Mouse (Mus musculus) naive thymus-derived CD4-positive, alpha-beta T cell, adult 2 months (primary cell): ENCODE measurements around the gene Pigt.
A peak's percentile ranks its signal among the peaks of the same experiment; 100 is the strongest.

Experiments
- DNase-seq: peaks from one replicate; pipeline ENCODE4 v3.0.0-alpha.2; 2011; ENCODE audit warnings: low read depth

Pigt gene

GRCm38 (mm10) chr2:164496847-164497690 is at the start of gene Pigt:
Pigt (plus strand) TSS chr2:164497520.
- peak; percentile 83 for DNase-seq

DNA sequence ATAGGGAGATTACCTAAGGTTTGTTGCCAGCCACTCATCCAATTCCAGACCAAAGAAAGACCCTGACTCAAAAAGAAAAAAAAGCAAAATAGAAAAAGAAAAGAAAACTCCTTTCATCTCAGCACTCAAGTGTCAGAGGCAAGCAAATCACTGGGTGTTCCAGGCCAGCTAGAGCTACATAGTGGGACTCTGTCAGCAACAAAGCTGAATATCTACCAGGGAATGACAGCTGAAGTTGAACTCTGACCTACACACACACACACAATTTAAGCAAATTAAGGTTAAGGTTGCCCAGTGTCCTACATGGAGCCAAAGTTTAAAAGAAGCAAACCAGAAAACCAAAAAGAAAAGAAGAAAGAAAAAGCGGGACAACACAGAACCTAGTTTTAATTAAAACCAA is 49.2 kb upstream of the Pigt start:
- DNase-seq: no peak

DNA sequence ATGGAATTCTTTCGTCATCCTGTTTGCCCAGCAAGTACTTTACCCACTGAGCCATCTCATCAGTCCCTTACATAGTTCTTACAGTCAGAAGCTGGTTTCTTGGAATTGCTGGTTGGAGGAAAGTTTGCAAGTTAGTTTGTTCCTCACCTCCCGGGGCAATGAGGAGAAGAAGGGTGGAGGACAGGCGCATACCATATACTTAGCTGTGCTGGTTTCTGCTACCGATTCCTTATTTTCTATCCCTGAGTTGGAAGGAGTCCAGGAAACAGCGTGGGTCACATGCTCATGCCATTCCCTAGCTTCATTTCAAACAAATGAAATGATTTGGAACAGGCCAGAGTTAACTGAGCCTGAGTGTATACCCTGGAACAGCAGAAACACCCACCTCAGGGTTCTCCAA is 48.4 kb upstream of the Pigt start:
- no peak for DNase-seq

- DNase-seq: no peak
These were observed 47.8 kb upstream of the Pigt start for GRCm38 (mm10) chr2:164449341-164450042.

DNA sequence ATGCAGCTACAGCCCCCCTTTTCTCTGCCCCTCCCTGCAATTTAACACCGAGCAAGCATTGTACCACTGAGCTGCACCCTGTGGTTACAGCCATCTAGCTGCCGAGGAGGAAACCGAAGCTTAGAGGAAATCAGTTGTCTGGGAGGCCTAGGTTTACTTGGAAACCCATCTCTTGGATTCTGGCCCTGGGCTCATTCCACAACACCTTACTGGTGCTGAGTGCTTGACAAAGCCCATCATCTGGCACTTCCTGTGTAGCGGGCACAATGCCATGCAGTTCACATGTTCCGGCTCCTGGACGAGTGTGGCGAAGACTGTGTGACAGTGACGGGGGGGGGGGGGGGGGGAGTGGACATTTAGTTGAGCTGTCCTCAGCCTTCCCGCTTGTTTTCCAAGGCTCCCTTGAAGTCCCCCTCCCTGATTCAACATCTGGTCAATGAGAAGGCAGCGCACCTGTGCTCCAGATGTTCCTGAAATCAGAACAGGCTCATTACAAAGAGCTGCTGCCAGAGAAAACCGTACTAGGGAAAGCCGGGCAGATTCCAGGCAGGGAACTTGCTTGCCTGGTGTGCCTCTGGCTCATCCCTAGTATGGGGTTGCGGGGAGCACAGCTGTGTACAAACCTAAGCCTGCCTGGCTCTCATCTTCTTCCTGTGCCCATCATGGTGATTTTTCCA is 45.2 kb upstream of the Pigt start:
- no peak for DNase-seq

- no peak for DNase-seq
These were observed 44.1 kb upstream of the Pigt start for GRCm38 (mm10) chr2:164453047-164453757.

DNA sequence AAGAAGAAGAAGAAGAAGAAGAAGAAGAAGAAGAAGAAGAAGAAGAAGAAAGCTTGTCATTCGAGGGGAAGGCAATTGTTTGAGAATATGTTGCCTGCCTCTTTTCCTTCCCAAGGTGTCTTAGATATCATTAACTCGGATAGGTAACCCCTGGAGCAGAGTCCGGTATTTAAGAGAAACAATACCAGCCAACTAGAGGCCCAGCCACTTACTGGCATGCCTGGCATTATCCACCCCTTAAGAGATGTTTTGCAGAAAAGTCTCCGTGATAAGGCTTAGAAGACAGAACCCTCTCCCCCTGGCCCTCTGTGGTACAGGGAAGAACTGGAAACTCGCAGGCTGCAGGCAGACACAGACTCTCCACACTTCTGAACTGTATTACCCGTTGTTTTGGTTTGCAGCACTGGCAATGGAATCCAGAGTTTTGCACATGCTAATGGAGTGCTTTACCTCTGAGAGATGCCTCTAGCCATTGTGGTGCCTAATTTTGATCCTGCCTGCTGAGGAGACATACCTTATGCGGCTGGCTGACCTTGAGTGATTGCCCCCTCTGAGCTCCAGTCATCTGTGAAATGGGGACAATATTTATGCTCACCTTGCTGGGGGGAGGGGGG is 43.3 kb upstream of the Pigt start:
- DNase-seq: no peak

DNA sequence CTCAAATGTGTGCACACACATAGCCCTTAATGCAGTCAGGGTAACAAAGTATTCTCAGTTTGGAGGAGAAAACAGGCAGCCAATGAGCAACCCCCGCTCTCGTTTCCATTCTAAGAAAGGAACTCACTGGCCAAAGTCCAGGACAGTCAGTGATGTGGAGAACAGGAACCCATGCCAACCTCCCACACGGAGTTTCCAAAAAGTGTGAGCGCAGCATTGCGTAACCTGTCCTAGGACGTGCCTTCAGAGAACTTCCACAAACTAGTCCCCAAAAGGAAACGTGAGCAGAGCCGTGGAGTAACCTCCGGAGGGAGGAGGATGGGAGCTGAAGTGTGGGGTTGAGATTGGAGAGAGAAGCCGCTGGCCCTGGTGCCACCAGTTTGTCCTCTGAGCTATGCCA is 42.5 kb upstream of the Pigt start:
- DNase-seq: no peak

DNA sequence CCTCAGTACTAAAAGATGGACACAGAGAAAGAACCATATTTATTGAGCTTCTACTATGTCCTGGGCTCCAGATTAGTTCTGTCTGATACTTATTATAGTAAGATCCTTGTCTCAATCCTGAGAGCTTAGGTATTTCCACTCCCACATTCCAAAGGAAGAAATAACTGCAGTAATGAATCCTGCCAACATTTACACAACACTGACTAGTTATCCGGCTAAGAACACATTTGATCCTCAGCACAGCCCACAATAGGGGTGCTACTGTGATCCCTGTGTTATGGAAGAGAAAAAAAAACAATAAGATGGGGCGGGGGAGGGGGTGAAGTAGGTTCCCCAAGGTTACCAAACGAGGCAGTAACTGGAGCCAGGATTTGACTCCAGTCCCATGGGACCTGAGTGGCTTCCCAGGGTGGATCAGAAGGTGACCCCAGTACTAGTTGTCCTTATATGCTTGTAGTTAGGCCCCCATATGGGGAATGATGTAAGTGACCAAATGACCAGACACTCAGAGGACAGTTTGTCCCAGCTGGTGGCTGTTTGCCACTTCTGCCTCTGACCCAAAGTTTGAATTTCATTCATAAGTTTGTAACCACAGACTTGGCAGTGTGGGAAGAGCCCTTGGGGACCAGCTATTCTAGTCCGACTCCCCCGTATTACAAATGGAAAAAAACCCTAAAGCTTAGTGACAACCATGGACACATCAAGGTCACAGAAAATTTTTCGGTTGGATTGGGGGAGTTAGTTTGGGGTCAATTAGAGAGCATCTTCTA is 41.7 kb upstream of the Pigt start:
- no peak for DNase-seq

DNA sequence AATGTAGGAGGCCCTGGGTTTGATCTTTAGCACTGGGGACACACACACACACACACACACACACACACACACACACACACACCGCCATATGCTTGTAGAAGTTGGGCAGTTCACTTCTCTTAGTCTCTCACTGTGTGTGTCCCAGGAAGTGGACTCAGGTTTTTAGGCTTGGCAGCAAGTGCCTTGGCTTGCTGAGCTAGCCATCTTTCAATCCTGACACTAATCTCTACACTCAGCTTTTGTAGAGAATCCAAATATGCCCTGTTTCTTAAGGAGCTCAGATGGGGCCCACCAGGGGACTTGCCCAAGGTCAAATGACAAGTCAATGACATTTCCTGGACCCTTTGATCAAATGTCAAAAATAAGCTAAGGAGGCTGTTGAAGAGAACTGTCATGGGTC is 40.9 kb upstream of the Pigt start:
- no peak for DNase-seq

DNA sequence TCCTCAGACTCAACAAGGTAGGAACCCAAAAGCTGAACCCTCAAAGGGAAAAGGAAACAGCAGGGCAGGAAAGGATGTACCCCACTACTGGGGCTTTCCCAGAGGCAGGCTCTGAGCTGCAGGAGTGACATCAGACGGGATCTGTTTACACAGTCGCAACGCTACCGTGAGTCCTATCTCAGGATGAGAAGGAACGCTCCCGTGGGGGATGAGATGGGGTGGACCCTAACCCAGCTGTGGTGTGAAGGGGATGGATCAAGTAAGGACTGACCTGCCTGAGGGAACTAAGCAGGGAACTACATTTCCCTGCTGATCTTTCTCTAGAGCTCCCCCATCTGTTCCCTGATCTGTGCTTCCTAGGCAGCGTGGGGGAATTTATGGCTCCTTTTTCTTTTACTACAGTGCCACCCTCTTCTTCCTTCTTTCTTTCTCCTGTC is 40.4 kb upstream of the Pigt start, which contains the start of gene Sys1:
TSS of gene Sys1 (plus strand) at position 101 of the 437 bp plus-strand sequence.
- DNase-seq: peak; percentile 36

DNA sequence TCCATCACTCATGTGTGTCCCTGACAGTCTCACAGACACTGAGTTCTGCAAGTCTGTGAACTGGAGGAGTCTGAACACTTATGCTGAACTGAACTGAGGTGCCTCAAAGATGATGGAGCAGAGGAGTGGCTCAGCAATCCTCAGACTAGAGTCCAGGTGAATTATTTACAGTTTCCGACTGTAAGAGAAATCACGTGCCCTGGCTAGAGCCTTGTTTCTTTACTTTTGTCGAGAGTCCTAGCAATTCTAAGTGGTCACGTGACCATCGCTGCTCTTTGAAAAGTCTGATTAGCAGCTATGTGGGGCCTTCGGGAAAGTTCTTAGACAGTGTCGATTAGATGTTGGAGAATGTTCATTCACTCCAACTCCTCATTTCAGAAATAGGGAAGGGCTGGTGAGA is 39.4 kb upstream of the Pigt start:
- DNase-seq: no peak

DNA sequence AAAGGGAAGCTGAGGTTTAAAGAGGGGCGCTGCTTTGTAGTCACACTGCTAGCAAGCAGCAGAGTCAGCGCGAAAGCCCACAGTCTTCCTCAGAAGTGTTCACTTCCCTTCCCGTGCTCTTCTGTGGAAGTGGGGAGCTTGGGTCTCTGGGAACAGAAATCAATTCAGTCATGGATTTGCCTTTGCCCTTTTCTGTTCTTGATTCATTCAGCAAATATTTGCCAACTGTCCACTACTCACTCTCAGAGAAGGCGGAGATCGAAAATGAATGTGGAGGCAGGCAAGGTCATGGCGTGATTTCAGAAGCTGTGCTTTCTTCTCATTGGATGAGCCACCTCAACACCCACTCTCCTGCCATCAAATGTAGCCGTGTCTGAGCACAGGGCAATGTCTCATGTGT is 38.8 kb upstream of the Pigt start:
- no peak for DNase-seq

- DNase-seq: peak; percentile 97
These were observed 36.4 kb upstream of the Pigt start, which contains the start of gene Gm20458 for GRCm38 (mm10) chr2:164460745-164461551. Gm20458 (plus strand) TSS chr2:164460967.

- no peak for DNase-seq
These were observed 32.2 kb upstream of the Pigt start for GRCm38 (mm10) chr2:164465161-164465560.

DNA sequence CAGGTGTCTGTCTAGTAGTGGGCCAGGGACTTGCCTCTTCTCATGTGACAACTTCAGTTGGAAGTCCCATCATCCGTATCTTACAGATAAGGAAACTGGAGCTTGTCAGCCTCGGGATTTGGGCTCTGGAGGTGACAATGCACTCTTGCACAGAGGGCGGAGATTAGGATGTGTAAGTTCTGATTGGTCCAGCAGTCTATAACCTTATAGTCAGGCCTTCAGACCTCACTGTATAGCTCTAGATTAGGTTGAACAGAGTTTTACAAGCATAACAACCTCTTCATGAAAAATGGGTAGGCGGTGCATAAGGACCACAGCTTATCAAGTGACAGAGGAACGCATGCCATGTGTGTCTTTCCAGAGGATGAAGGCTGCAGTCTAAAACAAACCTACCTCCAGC is 30.5 kb upstream of the Pigt start:
- DNase-seq: no peak

DNA sequence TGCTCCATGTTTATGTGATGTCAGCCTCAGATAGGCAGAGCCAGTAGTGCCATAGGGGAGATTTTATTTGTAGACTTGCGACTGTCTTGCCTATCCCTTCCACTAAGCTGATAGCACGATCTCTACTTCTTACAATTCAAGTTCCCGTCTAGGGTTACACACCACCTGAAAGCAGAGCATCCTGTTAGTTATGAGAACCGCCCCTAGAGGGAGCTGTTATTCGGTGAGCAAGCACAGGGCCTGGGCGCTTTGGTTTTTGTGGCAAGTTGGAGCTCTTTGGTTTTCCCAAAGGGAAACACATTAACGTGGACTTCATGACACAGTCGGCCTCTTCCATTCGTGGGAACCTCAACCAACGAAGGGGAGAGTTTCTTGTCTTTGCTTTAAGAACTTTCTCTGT is 27.1 kb upstream of the Pigt start:
- DNase-seq: peak; percentile 77

DNA sequence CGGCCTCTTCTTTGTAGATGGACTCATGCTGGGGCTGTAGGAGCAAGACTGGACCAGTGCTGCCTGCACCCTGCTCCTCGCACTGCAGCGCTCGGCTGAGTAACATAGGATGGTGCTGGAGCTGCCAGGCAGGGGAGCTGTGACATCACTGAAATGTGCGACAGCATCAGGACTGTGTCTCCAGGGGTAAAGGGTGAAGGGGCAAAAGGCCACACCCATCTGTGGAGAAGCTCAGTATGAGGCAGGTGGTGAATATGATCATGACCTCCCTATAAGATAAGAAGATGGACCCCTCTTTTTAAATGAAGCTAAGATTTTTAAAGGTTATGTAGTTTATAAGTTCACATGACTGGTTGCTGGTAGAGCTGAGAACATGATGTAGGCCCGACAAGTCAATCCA is 23.7 kb upstream of the Pigt start, which contains the start of gene Trp53tg5:
TSS of gene Trp53tg5 (minus strand) at position 101 of the 400 bp plus-strand sequence.
- no peak for DNase-seq

DNA sequence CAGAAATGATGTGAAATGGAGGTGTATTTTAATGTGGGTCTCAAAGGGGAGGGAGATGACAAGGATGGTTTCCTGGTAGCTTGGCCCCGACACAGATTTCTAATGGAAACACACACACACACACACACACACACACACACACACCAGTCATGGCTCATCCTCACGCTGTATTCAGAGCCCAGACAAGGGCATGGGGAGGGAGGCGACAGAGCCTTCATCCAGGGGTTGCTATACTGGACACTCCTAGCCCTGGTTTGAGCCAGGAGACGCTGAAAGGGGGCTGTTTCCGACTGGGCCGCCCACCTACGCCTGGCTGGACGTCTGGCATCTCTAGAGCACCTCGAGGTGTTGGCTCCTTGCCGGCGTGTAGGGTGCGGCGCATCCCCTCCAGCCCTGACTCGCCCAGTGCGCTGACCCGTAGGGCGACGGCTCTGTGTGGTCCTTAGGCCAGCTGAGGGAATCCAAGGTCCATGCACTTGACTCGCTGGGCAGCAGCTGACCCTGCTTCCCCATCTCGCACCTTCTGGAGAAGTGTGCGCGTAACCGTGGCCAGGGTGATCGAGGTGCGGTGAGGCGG is 11.6 kb upstream of the Pigt start, which contains the start of gene Dbndd2:
TSS of gene Dbndd2 (plus strand) at position 426 of the 577 bp plus-strand sequence.
- DNase-seq: no peak
